Mouse (Mus musculus): Measurements from ENCODE around the gene Gpr87.

GRCm38 (mm10) chr3:59155404-59155803 is 39.5 kb downstream of the Gpr87 start:
- TF ChIP-seq POLR2A (IDR thresholded peaks at IDR 0.05; ENCODE audit: borderline replicate concordance, insufficient read depth, low read length) (no peak), CTCF (IDR thresholded peaks at IDR 0.05; ENCODE audit: borderline replicate concordance, insufficient read depth, low read depth, low read length) (no peak)
